Mouse (Mus musculus): ENCODE measurements around the gene Saa3. TPM values are rescaled to one million over a fixed set of nuclear protein-coding genes. Genes with fewer than 3 reads are reported as not detected.

Gene Saa3
- polyA plus RNA-seq, 1 experiment from 2014 or later: 0.88 TPM

Other genes starting within 250 kb of the Saa3 start
- gene Sergef, start 75.9 kb downstream of the Saa3 start, polyA plus RNA-seq (2015; fragmentation: Nextera tagmentation; extraction: Ambion mirVana): 14.3 and 16.9 TPM in 2 replicates
- 0.97 and 1.2 TPM in 2 replicates for gene Tph1, start 43.2 kb downstream of the Saa3 start, polyA plus RNA-seq (2015; fragmentation: Nextera tagmentation; extraction: Ambion mirVana)
- gene Saal1, start 5.0 kb downstream of the Saa3 start, polyA plus RNA-seq (2015; fragmentation: Nextera tagmentation; extraction: Ambion mirVana): 24.6 and 26.9 TPM in 2 replicates
- 0.06 and 0.10 TPM in 2 replicates for gene Saa4, start 16.9 kb upstream of the Saa3 start, polyA plus RNA-seq (2015; fragmentation: Nextera tagmentation; extraction: Ambion mirVana)
- gene Saa1, start 27.3 kb upstream of the Saa3 start, polyA plus RNA-seq (2015; fragmentation: Nextera tagmentation; extraction: Ambion mirVana): 0.42 and 0.77 TPM in 2 replicates
- gene Saa2, start 36.1 kb upstream of the Saa3 start, polyA plus RNA-seq (2015; fragmentation: Nextera tagmentation; extraction: Ambion mirVana): 0.30 TPM in 1 of 2 replicates, not detected in the other
- 23.2 and 23.3 TPM in 2 replicates for gene Hps5, start 80.4 kb upstream of the Saa3 start, polyA plus RNA-seq (2015; fragmentation: Nextera tagmentation; extraction: Ambion mirVana)
- gene Gtf2h1, start 80.4 kb upstream of the Saa3 start, polyA plus RNA-seq (2015; fragmentation: Nextera tagmentation; extraction: Ambion mirVana): 63.3 and 72.8 TPM in 2 replicates
- gene Ldha, start 125.8 kb upstream of the Saa3 start, polyA plus RNA-seq (2015; fragmentation: Nextera tagmentation; extraction: Ambion mirVana): 2,580 and 2,742 TPM in 2 replicates
- not detected in 2 replicates for gene Ldhc, start 145.5 kb upstream of the Saa3 start, polyA plus RNA-seq (2015; fragmentation: Nextera tagmentation; extraction: Ambion mirVana)
- 121 and 145 TPM in 2 replicates for gene Tsg101, start 204.3 kb upstream of the Saa3 start, polyA plus RNA-seq (2015; fragmentation: Nextera tagmentation; extraction: Ambion mirVana)
- gene Uevld, start 242.8 kb upstream of the Saa3 start, polyA plus RNA-seq (2015; fragmentation: Nextera tagmentation; extraction: Ambion mirVana): 10.3 and 11.2 TPM in 2 replicates

Data from intestine, embryonic 15.5 days (tissue).